Mouse (Mus musculus) thymus, adult 2 months (tissue): ENCODE measurements around the gene Itpr2.

ENCODE experiments used
- CTCF ChIP-seq: fragments of 200-500 bp; IDR thresholded peaks from 2 replicates; pipeline ENCODE4 v1.5.1; 2012; ENCODE audit warnings: mild to moderate bottlenecking, control low read depth, low read length, moderate library complexity, borderline replicate concordance; ENCODE audit not compliant: control insufficient read depth, poor library complexity, insufficient read depth; ENCODE audit errors: extremely low read depth
- POLR2A ChIP-seq: fragments of 200-500 bp; IDR thresholded peaks from 2 replicates; pipeline ENCODE4 v1.6.1; 2012; ENCODE audit warnings: mild to moderate bottlenecking, low read length, control low read depth, moderate library complexity; ENCODE audit not compliant: control insufficient read depth, poor library complexity, insufficient read depth; ENCODE audit errors: extremely low read depth

DNA sequence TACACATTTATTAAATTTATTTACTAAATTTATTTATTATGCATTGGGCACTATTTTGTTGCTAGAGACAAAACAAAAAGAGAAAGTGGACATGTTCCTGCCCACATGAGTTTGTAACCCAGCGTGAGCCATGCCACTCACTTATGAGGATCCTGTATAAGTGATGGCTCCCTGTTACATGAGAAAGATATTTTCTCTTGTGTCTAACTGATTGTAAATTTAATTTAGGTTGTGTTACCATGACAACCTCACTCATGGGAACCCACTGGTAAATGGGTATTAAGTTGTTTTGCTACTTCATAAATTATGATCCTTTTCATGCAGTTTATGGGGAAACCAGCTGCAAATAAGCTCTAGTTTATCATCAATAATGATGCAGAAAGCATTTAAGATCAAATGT, 267.6 kb downstream of the Itpr2 start:
- TF ChIP-seq CTCF (no peak), POLR2A (no peak)
